Mouse (Mus musculus): ENCODE measurements at regions not wholly inside any gene's neighbourhood (a gene's known extent, or its start where the extent isn't known, plus 50 kb on each side); places are given as distances from the start of the nearest gene placed in this dataset.

- intact Hi-C loops (cut with DNase I): no loop called here
- peak; percentile 50 for DNase-seq (ENCODE audit: low spot score)
These were observed 52.7 kb upstream of the Anapc15-ps start for GRCm38 (mm10) chr10:95725910-95726309.

- DNase-seq (ENCODE audit: low spot score): no peak
- intact Hi-C loops (cut with DNase I): no loop called here
These were observed 52.1 kb upstream of the Anapc15-ps start for GRCm38 (mm10) chr10:95725349-95725748.

Data from heart, postnatal 25 days (tissue).